Mouse (Mus musculus) adrenal gland, adult 8-10 months (tissue): ENCODE measurements around the gene Ahnak. TPM values are rescaled to one million over a fixed set of nuclear protein-coding genes. Genes with fewer than 3 reads are reported as not detected.
"Not testable (repeated sequence)": the region's sequence is repeated elsewhere in the genome, so short reads cannot be mapped to it uniquely, and the experiment has no call there.

Experiments used
- DNase-seq: peaks from one replicate; pipeline ENCODE4 v3.0.0; 2022
- total RNA-seq, 4 experiments: library from RNA; stranded (reverse); gene quantifications; 2 replicates each; pipeline ENCODE4 v1.2.4; 2022

The Ahnak gene
- 100 to 1,000 TPM; 122 to 227 (median 158) TPM for total RNA-seq

DNA sequence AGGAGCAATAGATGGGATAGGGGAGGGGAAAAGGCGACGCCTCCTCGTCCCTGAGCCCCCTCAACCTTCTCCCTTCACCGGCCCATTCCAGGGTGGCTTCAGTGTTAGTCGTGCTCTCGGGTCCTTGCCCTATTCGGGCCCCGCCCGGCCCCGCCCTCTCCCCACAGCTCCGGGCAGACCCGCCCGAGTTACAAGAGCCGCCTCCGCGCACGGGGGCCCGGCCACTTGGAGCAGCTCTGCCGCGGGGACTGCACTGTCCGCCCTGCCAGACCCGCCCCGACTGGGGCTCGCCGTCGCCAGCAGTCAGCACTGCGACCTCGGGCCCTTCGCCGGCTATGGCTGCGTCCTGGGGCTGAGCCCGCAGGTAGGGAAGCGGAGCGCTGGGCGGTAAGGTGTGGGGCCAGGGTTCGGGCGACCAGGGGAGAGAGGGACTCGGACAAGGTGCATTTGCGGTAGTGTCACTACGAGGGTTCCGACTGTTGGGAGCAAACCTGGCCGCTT is at the start of gene Ahnak:
Ahnak (plus strand) TSS at position 219 of the 501 bp plus-strand sequence.
- peak; percentile 68 for DNase-seq

DNA sequence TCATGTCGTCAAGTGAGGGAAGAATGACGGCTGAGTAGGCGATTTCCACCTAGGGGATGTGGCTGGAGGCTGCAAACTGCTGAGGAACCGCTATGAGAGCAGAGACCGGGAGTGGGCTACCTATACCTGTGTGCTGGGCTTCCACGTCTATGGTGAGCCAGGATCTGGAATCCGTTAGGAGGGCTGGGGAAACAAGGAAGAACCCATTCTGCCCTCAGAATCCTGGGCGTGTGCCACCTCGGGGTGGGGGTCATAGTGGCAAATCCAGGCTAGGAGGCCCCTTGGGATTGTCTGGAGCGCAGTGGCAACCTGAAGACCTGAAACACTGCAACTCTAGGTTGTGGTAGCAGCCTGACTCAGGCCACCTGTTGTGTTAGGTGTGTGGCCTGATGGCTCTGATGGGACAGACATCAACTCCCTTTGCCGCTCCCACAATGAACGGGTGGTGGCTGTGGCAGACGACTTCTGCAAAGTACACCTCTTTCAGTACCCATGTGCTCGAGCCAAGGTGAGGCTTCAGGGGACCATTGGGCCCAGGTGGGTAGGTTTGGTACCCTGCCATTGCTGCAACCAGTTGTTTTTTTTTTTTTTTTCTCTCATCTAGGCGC is 48.5 kb upstream of the Ahnak start:
- DNase-seq, result no peak

DNA sequence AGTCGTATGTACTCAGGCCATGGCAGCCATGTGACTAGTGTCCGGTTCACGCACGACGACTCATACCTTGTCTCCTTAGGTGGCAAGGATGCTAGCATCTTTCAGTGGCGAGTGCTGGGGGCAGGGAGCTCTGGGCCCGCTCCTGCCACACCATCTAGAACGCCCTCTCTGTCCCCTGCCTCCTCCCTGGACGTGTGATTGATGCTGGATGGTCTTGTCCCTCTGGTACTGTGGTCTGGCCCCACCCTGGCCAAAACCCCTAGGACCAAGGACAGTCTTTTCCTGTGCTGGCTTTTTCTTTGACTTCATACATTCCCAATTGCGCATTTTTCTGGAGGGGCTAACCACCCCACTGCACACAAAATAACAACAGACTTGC is 48.0 kb upstream of the Ahnak start:
- DNase-seq, result no peak

DNA sequence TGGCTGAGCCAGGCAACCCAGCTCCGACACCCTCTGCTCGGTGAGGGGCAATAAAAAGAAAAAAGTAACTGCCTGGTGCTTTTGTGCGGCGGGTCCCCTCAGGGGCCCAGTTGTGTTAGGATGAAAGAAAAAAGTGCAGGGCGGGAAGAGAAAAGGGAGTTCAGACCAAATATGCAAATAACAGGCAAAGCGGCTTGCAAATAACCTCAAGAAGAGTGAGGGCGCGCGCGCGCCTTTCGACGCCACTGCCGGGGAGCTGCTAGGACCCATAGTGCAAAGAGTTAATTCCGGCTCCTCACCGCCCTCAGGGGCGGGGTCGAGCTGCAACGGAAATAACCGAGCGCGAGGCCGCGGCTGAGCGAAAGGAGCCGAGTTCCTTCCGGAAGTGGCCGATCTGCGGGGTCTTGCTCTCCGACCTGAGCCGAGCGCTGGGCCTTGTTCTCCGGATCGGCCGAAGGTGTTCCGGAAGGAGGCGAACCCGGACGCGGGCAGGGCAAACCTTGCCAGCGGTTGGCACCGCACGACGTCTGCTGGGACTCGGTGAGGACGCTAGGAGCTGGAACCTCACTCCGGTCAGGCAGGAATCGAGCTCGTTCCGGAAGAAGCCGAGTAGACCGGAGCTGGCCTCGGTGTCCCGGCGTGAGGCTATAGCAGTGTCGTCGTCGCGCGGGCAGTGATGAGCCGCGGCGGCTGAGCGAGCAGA is 47.4 kb upstream of the Ahnak start, which contains the start of gene Mta2:
Mta2 (plus strand) TSS at position 361 of the 703 bp plus-strand sequence.
- peak; percentile 93 for DNase-seq

DNA sequence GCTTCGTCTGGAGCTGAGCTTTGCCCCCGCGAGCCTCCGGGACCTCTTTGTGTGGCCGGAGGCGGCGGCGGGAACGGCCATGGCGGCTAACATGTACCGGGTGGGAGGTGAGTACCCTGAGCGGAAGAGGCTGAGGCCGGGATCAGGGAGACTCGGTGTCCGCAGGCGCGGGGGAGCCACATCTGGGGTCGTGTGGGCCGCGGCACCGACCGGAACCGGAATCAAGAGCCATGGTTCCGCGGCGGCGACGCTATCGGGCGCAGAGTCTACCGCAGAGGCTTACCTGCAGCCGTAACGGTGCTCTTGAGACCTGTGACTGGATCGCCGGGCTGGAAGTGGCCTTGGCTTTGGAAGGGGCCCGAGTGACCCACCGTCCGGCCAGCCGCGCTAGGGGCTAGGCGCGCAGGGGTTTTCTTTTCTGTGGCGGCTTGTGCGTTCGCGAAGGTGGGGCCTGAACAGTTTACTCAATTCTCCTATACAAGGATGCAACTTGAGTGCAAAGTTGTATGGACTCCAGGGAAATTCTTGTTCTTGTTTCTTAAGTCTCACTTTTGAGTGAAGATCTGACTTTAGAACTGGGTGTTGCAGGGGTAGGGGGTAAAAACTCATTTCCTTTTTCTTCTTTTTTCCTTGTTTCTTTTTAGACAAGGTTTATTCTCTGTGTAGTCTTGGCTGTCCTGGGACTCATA is 46.7 kb upstream of the Ahnak start:
- no peak for DNase-seq

DNA sequence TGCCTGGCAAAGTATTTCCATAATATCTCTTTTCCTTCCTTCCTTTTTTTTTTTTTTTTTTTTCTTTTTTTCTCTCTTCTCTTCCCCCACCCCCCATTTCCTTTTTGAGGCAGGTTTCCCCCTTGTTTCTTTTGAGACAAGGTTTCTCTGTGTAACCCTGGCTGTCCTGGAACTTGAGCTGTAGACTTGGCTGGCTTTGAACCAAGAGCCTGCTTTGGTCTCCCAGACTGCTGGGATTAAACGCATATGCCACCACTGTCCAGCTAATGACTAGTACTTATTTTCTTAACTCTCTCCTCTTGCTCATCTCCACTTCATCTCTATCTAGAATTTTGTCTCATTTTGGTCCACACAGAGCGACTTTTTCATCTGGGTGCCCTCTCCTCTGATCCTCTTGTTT is 46.0 kb upstream of the Ahnak start:
- DNase-seq, result no peak

DNA sequence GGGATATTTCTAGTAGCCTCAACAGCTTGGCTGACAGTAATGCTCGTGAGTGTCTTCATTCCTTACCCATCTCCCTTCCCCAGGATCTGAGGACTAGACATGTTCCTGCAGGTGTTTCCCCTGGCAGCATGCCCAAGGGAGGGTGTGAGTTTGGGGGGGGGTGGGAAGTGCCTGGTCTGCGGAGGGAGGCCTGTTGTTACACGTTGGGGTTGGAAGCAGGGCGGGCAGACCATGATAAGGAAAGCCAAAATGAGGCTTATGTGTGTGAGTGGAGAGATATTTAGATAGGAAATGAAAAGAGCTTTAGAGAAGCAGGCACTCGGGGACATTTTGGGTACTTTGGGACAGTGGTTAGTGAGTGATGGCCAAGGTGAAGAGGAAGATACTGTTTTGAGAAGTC is 45.0 kb upstream of the Ahnak start:
- no peak for DNase-seq

DNA sequence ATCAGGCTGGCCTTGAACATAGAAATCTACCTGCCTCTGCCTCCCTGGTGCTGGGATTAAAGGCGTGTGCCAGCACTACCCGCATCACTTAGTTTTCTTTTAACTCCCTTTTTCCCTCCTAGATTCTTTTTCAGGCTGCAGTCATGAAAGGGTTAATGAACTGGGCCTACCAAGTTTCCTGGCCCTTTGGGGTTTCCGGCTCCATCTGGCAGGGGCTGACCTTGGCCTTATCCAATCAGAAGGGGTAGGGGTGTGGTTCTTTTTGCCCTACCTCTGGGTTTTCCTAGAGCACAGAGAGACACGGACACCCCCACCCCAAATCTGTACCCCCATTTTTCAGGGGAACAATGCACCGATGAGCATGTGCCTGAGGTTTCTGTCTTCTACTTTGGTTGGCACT is 44.3 kb upstream of the Ahnak start:
- DNase-seq, result peak; percentile 70

DNA sequence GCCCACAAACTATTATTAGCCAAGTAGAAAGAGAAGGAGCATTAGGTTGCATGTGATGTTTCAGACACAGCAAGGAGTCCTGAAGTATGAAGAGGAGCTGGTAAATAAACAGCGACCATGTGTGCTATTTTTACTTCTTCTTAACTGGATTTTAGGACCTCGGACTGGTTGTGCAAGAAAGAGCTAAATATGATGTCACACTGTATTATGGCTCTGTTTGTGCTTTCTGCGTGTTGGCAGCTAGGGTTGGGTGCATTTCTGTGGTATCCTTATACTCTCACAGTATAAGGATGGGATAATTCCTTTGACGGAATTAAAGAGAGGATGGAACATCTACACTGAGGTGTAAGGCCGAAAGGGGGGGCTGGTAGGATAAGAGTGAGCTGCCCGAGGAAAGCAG is 43.8 kb upstream of the Ahnak start:
- DNase-seq, result no peak

DNA sequence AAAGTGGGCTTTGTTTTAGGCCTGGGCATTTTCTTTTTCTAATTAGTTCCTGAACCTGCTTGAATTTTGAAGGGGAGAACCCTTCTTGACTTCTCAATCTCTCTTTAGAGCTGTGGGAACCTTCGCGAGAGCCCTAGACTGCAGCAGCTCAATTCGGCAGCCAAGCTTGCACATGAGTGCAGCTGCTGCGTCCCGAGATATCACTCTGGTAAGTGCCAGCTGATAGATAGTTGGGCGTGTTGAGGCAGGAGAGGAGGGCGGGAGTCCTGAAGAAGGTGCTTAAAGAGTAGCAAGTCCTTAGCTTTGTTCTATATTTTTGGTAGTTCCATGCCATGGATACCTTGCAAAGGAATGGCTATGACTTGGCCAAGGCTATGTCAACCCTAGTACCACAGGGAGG is 42.2 kb upstream of the Ahnak start:
- DNase-seq, result no peak

DNA sequence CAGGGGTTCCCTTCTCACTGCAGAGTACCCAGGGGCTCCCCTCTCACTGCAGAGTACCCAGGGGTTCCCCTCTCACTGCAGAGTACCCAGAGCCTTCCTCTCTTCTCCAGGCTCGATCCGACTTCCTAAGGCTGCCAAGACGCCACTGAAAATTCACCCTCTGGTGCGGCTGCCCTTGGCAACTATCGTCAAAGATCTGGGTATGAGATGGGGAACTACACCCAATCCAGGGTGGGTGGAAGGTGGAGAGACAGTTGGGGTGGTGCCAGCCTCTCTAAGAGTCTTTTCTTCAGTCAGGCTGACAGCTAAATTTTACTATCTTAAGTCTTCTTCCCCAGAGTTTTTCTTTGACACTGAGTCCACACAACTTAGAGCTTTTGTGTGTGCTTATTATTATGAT is 38.9 kb upstream of the Ahnak start:
- no peak for DNase-seq

DNA sequence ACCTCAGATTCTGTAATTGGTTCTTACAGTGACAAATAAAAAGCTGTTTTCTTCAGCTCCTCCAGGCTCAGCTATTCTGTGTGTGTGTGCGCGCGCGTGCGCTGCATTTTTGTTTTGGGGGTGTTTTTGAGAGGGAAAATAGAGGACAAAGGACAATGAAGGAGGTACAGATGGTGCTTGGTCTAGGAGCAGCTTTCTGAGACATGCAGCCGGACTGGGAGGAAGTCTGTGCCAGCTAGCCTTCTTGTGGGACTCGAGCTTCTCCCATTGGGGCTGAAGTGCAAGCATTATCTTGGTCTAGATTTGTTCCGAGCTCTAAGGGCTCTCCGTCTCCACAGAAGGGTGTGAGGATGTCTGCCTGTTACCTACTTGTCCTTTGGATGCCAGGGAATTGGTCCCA is 36.8 kb upstream of the Ahnak start:
- DNase-seq, result no peak

DNA sequence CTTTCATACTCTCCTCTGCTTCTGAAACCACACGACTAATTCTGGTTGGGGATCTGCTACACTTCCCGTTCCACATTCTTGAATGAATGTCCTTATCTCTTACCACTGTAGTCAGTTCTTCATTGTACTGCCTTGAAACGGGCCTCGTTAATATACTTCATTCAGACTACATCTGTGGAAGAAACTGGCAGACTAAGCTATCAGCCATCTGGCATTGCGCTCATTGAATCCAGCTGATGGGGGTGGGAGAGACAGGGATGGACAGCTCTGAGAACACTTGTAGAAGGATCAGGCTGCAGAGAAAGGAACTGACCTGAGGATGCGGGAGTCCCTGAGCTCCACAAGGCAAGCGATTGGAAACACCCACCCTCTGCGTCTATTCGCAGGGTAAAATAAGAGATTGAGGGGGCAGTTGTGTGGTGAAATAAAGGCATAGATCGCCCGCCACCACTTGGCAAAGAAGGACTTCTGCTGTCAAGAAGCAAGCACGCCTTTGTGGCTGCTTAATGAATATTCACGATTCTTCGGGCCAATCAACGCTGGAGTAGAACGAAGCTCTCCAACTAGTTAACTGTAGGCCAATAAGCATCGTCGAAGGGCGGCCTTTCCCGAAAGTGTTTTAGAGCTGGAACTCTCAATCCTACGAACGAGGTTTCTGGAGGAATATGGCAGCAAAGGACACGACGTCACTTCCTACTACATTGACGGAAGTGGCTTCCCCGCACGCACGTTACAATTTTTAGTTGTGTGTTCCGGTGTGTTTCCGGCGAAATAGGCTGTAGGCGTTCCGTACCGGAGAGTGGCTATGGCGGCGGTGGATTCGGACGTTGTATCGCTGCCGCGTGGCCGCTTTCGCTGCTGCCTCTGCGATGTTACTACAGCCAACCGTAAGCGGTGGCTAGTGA is 35.7 kb upstream of the Ahnak start, which contains the start of gene Tut1:
Tut1 (plus strand) TSS at position 713 of the 905 bp plus-strand sequence.
- DNase-seq, result peak; percentile 92

DNA sequence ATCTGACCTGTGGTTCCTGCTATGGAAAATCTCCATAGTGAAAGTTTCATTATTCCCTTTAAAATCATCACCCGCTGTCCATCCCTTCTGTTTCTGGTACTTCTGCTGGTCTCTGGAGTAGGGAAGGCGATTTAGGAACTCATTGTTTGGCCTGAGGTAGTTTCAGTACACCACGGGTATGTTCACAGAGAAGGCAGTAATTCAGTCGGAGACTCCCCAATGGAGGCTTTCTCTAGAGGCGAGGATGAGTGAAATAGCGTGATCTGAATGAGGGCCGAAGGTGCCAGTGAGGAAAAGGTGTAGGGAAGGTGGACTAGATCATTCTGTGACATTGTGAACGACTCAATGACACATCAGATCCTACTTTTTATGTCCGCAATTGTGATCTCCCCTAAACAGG is 34.9 kb upstream of the Ahnak start:
- no peak for DNase-seq

DNA sequence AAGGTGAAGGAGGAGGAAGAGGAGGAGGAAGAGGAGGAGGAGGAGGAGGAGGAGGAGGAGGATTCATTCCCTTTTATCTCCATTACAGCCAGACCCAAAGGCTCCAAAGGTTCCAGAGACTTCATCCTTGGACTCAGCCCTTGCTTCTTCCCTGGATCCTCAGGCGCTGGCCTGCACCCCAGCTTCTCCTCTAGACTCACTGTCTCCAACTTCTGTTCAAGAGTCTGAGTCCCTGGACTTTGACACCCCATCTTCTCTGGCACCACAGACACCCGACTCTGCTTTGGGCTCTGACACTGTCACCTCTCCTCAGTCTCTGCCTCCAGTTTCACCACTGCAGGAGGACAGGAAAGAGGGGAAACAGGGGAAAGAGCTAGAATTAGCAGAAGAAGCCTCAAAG is 26.8 kb upstream of the Ahnak start:
- DNase-seq, result no peak

DNA sequence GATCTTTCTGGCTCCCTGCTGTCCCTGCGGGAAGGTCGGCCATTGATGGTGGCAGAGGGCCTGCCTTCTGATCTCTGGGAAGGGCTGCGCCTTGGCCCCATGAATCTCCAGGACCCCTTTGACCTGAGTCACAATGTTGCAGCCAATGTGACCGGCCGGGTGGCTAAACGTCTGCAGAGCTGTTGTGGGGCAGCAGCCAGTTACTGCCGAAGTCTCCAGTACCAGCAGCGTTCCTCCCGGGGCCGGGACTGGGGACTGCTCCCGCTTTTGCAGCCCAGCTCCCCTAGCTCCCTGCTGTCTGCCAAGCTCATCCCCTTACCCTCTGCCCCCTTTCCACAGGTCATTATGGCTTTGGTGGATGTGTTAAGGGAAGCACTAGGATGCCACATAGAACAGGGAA is 24.0 kb upstream of the Ahnak start:
- no peak for DNase-seq

DNA sequence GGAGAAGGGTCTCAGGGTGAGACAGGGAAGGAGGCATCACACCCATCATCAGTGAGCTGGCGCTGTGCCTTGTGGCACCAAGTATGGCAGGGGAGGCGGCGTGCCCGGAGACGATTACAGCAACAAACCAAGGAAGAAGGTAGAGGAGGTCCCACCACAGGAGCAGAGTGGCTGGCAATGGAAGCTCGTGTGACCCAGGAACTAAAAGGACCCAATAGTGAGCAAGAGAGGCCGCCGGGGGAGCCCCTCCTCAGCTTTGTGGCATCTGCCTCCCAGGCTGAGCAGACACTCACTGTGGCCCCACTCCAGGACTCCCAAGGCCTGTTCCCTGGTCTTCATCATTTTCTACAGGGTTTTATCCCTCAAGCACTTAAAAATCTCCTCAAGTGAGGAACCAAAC is 23.3 kb upstream of the Ahnak start:
- DNase-seq, result no peak

DNA sequence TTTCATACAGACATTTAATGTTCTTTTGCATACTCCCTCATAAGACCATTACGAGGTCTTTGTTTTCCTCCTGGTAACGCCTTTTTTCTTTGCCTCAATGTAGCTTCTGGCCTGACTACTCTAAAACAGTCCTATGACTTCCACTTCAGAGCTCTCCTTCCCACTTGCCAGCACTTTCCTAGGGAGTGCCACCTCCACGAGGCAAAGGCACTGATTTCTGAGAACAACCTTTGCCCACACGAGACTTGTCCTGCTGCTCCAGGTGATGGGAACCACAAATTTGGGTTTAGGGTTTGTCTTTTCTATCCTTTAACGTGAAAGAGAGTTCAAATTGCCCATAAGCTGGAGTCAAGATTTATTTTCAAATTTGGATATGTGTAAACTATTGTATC is 22.9 kb upstream of the Ahnak start:
- DNase-seq, result no peak

DNA sequence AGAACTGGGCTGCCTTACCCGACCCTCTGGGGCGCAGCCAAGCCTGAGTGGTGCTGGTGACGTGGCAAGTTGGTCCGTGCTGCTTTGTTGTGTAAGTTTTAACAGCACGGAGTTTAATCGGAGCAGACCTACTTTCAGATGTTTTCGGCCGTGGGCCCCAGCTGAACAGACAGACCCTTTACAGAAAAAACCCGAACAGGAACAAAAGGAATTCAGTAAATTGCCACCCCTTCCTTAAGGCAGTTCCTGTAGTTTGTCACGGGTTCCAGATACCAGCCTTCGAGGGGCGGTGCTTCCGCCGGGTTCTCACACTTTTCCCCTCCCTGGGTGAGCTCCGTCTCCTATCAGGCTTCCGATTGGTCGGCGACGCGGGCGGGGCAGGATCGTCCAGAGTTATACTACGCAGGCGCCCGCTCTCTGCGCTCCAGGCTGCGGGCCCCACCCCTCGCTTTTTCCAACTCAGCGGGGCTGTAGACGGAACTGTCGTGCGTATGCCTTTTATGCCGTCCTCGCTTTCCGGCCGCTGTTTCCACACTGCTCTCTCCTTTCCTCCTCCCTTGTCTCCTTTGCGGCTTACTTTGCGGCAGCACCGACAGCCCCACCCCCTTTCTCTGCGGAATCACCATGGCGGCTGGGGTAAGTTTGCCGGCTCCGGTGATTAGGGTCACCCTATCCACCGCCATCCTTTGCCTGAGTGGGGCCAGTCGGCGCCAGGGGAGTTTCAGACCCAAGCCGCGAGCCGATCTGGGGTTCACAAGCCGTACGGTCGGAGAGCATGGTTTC is 22.3 kb upstream of the Ahnak start, which contains the start of gene Eef1g:
Eef1g (plus strand) TSS at position 452 of the 783 bp plus-strand sequence.
- DNase-seq, result peak; percentile 100

DNA sequence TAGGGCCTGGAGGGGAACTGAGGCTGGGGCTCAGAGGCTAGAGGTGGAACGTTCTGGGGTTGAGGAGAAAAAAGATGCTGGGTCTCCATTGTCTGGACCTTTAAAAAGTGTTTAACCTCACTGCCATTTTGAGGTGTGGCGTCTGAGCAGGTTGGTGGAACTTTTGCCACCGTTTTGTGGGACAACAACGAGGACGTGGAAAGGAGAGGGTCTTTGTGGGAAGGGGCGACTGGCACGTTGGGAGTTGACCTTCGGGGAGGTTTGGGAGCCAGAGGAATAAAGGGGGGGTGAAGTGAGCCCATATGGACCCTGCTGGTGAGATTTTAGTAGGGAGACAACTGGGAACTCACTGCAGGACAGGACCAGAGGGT is 21.7 kb upstream of the Ahnak start:
- DNase-seq, result no peak

DNA sequence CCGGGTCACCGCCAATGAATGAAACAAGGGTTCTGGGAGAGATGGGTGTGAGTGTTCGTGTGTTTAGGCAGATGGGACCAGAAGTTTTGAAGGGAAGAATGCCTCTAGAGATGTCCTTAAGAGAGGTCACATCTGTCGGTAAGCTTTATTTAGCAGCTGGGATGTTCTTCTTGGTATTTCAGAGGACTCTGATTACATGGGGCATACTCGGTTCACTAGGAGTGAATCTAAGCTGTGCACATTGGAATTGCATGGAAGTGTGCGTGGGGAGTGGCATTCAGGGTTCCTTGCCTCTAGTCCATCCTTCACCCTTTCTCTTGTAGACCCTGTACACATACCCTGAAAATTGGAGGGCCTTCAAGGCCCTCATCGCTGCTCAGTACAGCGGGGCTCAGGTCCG is 21.2 kb upstream of the Ahnak start:
- DNase-seq, result no peak

DNA sequence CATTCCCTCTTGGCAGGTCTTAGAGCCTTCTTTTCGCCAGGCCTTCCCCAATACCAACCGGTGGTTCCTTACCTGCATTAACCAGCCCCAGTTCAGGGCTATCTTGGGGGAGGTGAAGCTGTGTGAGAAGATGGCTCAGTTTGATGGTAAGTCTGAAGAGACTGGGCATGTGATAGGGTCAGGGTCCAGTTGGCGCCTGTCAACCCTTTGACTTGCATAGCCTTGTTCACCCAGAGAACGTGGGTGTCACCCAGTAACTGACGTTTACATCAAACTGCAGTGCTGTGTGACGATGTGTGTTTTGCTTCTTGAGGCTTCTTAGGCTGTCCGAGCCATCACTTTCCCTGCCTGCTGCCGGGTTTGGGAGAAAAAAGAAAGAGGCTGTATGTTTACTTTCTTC is 16.6 kb upstream of the Ahnak start:
- DNase-seq, result not testable (repeated sequence)
